Mouse (Mus musculus): Measurements from ENCODE around the gene Zfp871.
"Not testable (repeated sequence)": the region's sequence is repeated elsewhere in the genome, so short reads cannot be mapped to it uniquely, and the experiment has no call there.

Gene Zfp871

DNA sequence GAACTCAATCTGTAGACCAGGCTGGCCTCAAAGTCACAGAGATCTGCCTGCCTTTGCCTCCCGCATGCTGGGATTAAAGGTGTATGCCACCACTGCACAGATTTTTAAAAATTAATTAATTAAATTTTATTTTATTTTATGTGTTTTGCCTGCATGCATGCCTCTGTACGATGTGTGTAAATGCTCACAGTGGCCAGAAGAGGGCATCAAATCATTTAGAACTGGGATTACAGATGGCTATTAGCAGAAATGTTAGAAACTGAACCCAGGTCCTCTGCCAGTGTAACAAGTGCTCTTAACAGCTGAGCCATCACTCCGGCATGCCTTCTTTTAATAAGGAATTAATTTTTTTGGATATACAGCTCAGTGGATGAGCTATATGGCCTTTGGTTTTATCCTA, 59.1 kb downstream of the Zfp871 start:
- DNase-seq (ENCODE audit: low spot score) = no peak

DNA sequence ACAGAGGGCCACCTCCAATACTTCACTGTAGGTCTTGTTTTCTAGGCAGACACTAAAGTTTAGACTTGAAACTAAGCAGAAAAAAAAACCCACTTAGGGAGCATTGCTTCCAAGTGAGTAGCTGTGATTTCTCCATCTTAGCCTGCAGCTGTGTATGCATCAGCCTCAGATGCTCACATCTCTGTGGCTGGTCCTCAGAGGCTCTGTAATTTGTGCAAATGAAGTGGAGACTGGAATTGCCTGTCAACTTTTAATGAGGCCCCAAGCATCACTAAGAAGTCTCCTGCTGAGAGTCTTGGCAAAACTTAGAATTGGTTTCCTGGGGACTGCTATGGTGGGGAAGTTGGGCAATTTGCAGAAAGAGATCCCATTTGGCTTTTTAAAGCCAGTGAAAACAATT, 61.7 kb downstream of the Zfp871 start:
- DNase-seq (ENCODE audit: low spot score) = not testable (repeated sequence)

DNA sequence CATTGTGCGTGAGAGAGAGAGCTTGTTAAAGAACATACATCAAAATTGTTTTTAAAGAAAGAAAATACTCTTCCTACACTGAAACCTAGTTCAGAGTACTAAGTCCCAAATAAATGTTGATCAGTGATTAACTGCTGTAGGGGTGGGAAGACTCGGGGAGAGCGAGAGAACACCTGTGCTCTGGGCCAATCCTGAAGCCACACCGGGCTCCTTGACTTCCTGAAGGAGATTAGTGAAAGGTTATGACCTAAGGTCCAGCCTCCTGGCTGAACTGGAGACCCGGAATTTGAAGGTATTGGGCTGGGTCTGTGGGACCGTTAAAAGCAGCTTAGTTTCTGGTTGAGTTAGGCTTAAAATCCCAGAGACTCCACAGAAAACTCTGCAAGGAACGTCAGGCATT, 65.3 kb downstream of the Zfp871 start:
- no peak for DNase-seq (ENCODE audit: low spot score)

DNA sequence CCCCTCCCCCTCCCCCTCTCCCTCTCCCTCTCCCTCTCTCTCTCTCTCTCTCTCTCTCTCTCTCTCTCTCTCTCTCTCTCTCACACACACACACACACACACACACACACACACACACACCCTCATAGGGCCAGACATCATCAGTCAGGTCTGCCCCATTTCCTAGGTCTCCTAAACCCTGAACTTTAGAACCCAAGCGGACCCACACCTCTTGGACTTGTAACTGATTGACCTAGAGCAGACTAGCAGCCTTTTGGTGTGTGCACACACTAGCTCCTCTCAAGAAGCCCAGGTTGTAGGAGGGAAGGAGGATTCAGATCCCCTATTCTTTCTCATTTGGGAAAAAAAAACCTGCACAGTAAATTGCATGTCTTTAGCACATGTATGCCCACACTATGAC, 65.9 kb downstream of the Zfp871 start:
- not testable (repeated sequence) for DNase-seq (ENCODE audit: low spot score)

Data from spleen, adult 12 weeks (tissue).